Mouse (Mus musculus): ENCODE measurements around the gene Col25a1.
A peak's percentile ranks its signal among the peaks of the same experiment; 100 is the strongest.

The Col25a1 gene

DNA sequence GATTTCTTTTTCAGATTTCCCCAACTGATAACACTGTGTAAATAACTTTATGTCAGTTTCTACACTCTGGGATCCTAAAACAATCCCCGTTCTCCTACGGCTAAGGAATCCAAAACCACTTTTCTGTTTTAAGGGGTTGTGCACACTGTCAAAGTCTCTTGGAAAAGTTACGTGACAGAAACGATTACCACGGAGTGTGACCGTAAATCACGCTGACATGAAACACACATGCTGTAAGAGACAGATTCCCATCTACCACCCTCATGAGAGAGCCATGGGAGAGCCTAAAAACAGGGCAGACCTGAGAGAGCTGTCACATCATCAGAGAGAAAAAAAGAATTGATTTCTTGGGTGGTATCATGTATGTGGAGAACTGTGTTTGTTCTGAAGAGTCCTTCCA lies 342.7 kb downstream of the Col25a1 start:
- DNase-seq = no peak

DNA sequence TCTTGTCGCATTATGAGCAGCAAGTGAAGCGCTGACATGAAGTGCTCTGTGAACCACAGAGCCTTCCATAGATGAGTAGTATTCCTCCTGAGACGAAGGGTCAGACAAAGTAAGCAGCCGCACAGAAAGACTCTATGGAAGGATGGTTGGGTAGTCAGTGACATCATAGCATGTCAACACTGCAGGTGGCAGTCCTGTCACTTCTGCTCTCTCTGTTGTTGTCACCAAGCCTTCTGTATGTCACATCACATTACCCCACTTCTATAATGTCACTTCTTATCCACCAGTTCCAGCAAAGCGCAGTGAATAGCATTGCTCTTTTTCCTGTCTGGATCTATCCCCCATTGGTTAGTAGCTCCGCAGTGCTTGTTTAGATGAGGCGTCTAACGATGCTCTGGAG lies 351.2 kb downstream of the Col25a1 start:
- DNase-seq = no peak

GRCm38 (mm10) chr3:130488839-130489238 lies 357.5 kb downstream of the Col25a1 start:
- DNase-seq = no peak

DNA sequence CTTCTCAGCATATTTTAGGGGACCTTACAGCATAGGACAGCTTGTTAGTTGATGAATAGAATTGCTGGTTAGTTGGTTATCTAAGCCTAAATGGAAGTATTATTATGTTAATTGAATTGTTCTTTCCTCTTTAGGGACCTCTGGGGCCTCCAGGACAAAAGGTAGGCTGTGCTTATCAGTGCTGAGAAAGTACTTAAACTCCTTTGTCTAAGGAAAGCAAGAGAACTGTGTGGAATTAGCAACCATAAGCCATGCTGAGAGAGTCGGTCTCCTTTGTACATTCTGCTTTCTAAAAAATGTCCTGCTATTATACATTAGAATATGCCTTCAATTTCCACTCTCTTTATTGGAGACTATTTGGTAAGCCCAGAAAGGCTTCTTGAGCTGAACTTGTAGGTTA lies 362.9 kb downstream of the Col25a1 start:
- no peak for DNase-seq

GRCm38 (mm10) chr3:130494665-130495396 lies 363.5 kb downstream of the Col25a1 start:
- DNase-seq = peak; percentile 74 to 82

- no peak for DNase-seq
Measured at GRCm38 (mm10) chr3:130497036-130497435, 365.7 kb downstream of the Col25a1 start.

DNA sequence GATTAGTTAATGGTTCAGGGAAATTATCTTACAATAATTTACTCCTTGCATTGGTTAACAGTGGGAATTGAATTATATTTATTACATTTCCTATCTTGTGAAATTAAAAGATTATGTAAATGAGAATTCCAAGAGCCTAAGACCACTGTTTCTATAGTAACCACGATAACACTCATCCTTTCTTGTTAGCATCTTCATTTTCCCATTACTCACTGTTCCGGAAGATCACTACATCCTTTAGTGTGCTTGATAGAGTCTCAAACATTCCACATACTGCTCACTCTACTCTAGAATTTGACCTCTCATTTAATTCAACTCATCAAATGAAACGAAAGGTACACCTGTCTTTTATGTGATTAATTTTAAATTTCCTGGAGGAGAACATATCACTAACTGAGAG lies 370.4 kb downstream of the Col25a1 start:
- DNase-seq = no peak

- DNase-seq = no peak
Measured at GRCm38 (mm10) chr3:130508330-130508729, 377.0 kb downstream of the Col25a1 start.

GRCm38 (mm10) chr3:130518457-130518879 lies 387.2 kb downstream of the Col25a1 start:
- DNase-seq = no peak

DNA sequence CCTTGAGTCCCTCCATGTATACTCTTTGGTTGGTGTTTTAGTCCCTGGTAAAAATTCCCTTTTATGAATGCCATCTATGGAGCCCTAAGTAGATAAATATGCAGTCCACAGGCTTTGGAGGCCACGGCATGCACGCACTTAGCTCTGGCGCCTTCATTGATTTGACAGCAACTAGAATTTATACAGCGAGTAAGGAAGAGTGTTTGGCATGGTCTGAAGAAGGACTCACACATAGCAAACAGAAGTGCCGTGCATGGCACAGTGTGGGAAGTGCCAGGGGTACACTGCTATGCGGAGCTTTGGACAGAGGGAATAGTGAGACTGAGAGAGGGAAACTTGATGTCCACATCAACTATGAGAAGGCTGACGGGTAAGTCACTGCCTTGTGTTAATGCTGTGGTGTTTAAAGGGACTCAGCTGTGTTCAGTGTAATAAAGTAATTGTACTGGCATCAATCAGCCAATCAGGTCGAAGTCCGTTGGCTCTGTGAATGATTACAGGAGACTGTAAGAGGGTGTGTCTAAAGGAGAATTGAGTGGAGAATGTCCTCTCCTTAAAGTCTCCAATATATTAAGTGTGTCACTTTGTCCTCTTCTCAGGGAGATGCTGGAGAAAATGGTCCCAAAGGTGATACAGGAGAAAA lies 390.7 kb downstream of the Col25a1 start:
- no peak for DNase-seq

- DNase-seq = no peak
Measured at GRCm38 (mm10) chr3:130523019-130523418, 391.7 kb downstream of the Col25a1 start.

GRCm38 (mm10) chr3:130524367-130525137 lies 393.3 kb downstream of the Col25a1 start:
- no peak for DNase-seq

- peak; percentile 32 to 56 for DNase-seq
Measured at GRCm38 (mm10) chr3:130535021-130535420, 403.7 kb downstream of the Col25a1 start.

DNA sequence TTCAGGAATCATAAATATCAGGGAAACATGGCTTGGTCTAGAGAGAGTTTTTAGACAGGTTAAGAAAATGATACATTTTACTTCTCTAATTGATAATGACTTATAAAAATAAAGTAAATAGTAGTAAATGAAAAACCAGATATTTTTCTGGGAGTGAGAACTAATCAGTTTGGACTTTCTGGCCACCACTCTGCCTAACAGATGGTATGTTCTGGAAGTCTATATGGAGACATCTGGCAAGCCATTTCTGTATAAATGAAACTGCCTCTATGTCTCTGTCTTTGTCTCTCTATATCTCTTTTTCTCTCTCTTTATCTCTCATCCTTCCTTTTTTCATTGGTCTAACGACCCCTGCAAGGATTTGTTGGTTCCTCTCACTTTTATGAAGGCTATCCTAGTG lies 410.2 kb downstream of the Col25a1 start:
- DNase-seq = no peak

- DNase-seq = no peak
Measured at GRCm38 (mm10) chr3:130545995-130546394, 414.7 kb downstream of the Col25a1 start.

DNA sequence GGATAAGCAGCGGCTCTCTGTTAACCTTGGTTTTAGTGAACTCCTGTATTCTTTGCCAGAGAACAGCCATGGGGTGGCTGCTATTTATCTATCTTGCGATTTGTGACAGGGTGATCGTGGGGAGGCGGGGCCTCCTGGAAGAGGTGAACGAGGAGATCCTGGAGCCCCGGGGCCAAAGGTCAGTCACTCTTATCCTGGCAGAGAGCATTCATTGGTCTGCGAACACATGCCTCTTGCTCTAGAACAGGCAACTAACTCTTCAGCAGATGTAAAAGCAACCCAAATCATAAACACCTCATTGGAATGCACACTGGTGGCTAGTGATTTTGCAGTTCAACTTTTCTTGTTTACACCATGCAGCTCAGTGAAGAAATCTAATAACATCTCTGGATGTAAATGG lies 417.8 kb downstream of the Col25a1 start:
- DNase-seq = no peak

DNA sequence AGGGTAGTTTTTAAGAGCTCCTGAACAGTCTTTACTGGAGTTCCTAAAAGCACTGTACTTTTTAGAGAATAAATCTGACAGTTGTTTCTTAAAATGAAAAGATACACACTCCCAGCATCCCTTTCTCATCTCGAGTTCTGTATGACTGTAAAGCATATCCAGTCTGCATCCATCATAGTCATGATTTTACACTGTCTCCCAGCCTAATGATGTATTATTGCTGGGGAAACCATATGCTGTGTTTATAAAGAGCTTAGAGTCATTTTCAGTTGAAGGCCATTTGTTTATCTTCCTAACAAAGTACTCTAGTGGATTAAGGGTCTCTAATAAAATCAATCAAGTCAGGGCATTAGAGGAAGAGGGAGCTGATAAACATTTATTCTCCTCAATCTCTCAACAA lies 425.0 kb downstream of the Col25a1 start:
- DNase-seq = no peak

GRCm38 (mm10) chr3:130565586-130565985 lies 434.3 kb downstream of the Col25a1 start:
- DNase-seq = no peak

DNA sequence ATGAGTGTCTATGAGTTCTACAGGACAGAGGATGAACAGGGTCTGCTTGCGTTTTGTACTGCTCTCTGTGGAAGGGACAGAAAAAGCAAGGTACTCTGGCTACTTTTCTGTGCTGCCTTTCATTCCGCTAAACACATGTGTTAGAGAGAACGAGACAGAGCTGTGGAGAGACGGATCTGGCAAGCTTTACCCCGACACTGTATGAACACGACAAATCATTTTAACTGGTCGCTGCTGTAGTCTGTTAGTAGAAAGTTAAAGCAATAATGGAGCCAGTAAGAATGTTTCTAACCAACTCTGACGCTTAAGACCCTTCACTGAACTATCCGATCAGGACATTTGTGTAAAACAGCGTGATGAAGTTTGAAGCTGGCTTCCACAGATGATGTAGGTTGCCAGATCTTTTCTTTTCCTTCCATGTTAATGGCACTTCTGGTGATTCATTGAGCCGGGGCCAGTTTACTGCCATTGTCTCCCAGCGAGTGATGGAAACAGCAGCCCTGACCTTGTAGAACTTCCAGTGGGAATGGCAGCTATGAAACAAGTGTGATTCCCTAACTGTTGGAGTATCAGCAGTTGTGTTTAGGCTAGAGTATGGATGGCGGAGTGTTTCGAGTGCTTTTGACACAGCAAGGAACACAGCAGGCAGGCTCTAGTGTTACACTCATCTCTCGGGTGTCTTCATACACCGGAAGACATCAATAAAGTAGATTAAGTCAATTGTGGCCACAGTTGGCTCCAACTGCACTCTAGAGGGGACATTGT lies 437.2 kb downstream of the Col25a1 start:
- DNase-seq = no peak

- no peak for DNase-seq
Measured at GRCm38 (mm10) chr3:130573243-130573642, 441.9 kb downstream of the Col25a1 start.

- peak; percentile 68 to 73 for DNase-seq
Measured at GRCm38 (mm10) chr3:130574652-130575051, 443.4 kb downstream of the Col25a1 start.

DNA sequence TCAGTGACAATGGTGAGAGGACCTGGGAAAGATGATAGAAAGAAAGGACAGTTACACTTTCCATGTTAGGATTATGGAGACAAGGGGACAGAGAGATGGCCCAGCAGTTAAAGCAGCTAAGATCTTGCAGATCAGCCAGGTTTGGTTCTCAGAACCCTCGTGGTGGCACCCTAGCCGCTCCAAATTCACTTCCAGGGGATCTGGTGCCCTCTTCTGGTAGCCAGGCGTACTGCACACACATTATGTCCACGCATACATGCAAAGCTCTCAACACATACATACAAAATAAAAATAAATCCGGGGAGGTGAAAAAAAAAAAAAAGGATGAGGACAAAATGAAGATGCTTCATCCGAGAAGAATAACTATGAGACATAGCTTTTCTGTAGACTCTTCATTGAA lies 445.4 kb downstream of the Col25a1 start:
- peak; percentile 28 to 70 for DNase-seq

- DNase-seq = peak; percentile 29 to 51
Measured at GRCm38 (mm10) chr3:130579501-130579900, 448.2 kb downstream of the Col25a1 start.
